Mouse (Mus musculus): ENCODE measurements around the gene Rfesd. TPM values are rescaled to one million over a fixed set of nuclear protein-coding genes. Genes with fewer than 3 reads are reported as not detected.
A peak's percentile ranks its signal among the peaks of the same experiment; 100 is the strongest.

Rfesd gene
- total and polyA plus RNA-seq, 2 experiments from 2014 or later, result 16.0 to 17.0 TPM

DNA sequence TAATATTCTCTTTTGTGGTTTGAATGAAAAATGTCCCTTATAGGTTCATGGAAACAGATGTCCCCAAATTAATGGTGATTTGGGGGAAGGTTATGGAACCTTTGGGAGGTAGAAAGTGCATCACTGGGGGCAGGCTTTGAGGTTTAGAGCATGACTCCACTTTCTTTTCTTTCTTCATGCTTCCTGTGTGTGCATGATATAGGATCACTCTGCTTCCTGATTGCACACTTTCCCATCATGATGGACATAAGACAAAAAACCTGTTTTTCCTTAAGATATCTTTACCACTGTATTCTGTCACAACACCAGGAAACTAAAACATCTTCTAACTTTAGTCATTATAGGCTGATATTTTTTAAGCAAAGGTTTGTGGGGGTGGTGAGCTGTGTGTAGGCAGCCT lies 26.5 kb upstream of the Rfesd start:
- H3K27ac ChIP-seq (ENCODE audit: low read depth), result no peak overlapping the region
- H3K4me3 ChIP-seq (ENCODE audit: low read depth, low read length), result no peak overlapping the region
- DNase-seq (ENCODE audit: low spot score), result no peak
- 0 out of 2 replicates have a peak, but pooled peaks cover under 1% of the 10 kb centered on the region for H3K9me3 ChIP-seq (replicated peaks; ENCODE audit: control insufficient read depth, low read length)
- TF ChIP-seq CTCF (IDR thresholded peaks at IDR 0.05; ENCODE audit: low read depth) (no peak), EP300 (IDR thresholded peaks at IDR 0.05; ENCODE audit: low read depth) (no peak)
- H3K36me3 ChIP-seq (replicated peaks; ENCODE audit: control insufficient read depth, insufficient read depth, low read length), result no peaks in the 10 kb centered on the region
- no peak for ATAC-seq (ENCODE audit: insufficient read depth, low read depth)
- H3K4me2 ChIP-seq (ENCODE audit: low read depth, low read length), result no peak overlapping the region
- H3K27me3 ChIP-seq (ENCODE audit: control insufficient read depth, insufficient read depth, low read length), result no peaks in the 10 kb centered on the region
- H3K9ac ChIP-seq (replicated peaks; ENCODE audit: low read depth, low read length), result no peak overlapping the region
- H3K4me1 ChIP-seq (ENCODE audit: control insufficient read depth, insufficient read depth), result no peaks in the 10 kb centered on the region

DNA sequence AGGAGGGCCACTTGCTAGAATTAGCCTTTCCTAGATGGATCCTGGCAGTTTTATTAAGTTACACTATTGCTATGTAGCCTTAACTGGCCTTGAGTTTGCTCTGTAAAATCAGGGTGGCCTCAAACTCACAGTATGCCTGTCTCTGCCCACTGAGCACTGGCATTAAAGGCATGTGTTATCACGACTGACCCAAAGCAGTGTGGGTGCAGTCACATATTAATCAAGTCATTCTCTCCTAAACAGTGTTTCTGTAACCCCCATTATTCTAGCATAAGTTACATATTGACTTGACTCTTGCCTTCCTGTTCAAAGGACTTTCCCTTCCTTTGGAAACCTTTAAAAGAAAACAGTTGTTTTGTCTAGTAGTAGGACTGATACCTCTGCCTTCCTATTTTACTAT lies 23.9 kb upstream of the Rfesd start:
- H3K27ac ChIP-seq (ENCODE audit: low read depth), result no peak overlapping the region
- no peaks in the 10 kb centered on the region for H3K36me3 ChIP-seq (replicated peaks; ENCODE audit: control insufficient read depth, insufficient read depth, low read length)
- WGBS, result 56% methylated on average over 1 of the region's 1 CpGs
- ATAC-seq (ENCODE audit: insufficient read depth, low read depth) (no peak), DNase-seq (ENCODE audit: low spot score) (no peak)
- no peak overlapping the region for H3K9ac ChIP-seq (replicated peaks; ENCODE audit: low read depth, low read length)
- H3K27me3 ChIP-seq (ENCODE audit: control insufficient read depth, insufficient read depth, low read length), result no peaks in the 10 kb centered on the region
- TF ChIP-seq EP300 (IDR thresholded peaks at IDR 0.05; ENCODE audit: low read depth), result no peak
- H3K4me3 ChIP-seq (ENCODE audit: low read depth, low read length), result no peak overlapping the region
- H3K4me2 ChIP-seq (ENCODE audit: low read depth, low read length), result no peak overlapping the region
- no peaks in the 10 kb centered on the region for H3K4me1 ChIP-seq (ENCODE audit: control insufficient read depth, insufficient read depth)
- no peaks in the 10 kb centered on the region for H3K9me3 ChIP-seq (replicated peaks; ENCODE audit: control insufficient read depth, low read length)

DNA sequence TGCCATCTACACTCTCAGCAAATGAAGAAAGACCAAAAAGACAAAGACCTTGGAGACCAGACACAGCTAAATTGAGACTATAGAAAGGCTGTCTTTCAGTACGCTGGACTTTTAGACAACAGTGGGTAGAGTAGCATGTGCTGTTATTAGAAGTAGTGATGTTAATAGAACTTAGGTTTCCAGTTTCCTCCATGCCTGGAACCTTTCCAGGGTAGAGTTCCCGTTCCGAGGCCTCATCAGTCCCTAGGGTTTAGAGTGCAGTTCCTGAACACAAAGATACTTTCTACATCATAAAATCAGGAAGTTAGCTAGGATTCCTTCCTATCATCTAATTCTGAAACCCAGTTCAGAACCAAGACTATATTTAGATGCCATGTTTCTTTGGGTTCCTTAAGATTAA lies 6.1 kb upstream of the Rfesd start:
- H3K27ac ChIP-seq (ENCODE audit: low read depth), result no peak overlapping the region
- no peak for DNase-seq (ENCODE audit: low spot score)
- TF ChIP-seq EP300 (IDR thresholded peaks at IDR 0.05; ENCODE audit: low read depth), result no peak
- no peak for TF ChIP-seq CTCF (IDR thresholded peaks at IDR 0.05; ENCODE audit: low read depth)

DNA sequence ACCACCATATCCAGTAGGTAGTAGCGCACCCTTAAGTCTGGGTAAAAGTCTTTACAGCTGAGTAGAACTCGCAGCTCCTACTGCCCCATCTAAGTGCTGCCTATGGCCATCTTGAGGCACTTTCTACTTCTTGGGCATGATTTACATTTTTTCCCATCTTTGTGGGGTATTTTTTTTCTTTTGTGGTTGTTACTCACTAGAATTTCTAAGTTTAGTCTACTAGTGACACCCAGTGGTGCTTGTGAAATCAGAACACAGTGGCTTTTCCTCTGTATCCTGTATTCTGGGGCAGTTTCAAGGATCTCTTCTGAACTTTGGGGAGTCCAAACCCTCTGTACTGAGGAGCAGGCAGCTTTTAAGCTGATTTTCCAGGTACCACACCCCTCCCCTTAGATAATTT lies 3.3 kb upstream of the Rfesd start:
- Histone ChIP-seq H3K27ac (ENCODE audit: low read depth) (no peak overlapping the region), H3K4me3 (ENCODE audit: low read depth, low read length) (no peak overlapping the region), H3K9ac (replicated peaks; ENCODE audit: low read depth, low read length) (no peak overlapping the region), H3K27me3 (ENCODE audit: control insufficient read depth, insufficient read depth, low read length) (no peaks in the 10 kb centered on the region), H3K4me1 (ENCODE audit: control insufficient read depth, insufficient read depth) (0 out of 2 replicates have a peak, but pooled peaks cover 3% of the 10 kb centered on the region), H3K9me3 (replicated peaks; ENCODE audit: control insufficient read depth, low read length) (no peaks in the 10 kb centered on the region), H3K4me2 (ENCODE audit: low read depth, low read length) (no peak overlapping the region), H3K36me3 (replicated peaks; ENCODE audit: control insufficient read depth, insufficient read depth, low read length) (no peaks in the 10 kb centered on the region)
- 89% methylated on average over 2 of the region's 2 CpGs for WGBS
- TF ChIP-seq CTCF (IDR thresholded peaks at IDR 0.05; ENCODE audit: low read depth) (peak; percentile 35), EP300 (IDR thresholded peaks at IDR 0.05; ENCODE audit: low read depth) (no peak)
- DNase-seq (ENCODE audit: low spot score), result no peak
- no peak for ATAC-seq (ENCODE audit: insufficient read depth, low read depth)

More for the DNA sequence above, 6.1 kb upstream of the Rfesd start:
- H3K27me3 ChIP-seq (ENCODE audit: control insufficient read depth, insufficient read depth, low read length), result no peaks in the 10 kb centered on the region
- no peaks in the 10 kb centered on the region for H3K9me3 ChIP-seq (replicated peaks; ENCODE audit: control insufficient read depth, low read length)
- no peak overlapping the region for H3K9ac ChIP-seq (replicated peaks; ENCODE audit: low read depth, low read length)
- 52% methylated on average over 3 of the region's 3 CpGs for WGBS
- H3K4me1 ChIP-seq (ENCODE audit: control insufficient read depth, insufficient read depth), result no peaks in the 10 kb centered on the region
- H3K4me3 ChIP-seq (ENCODE audit: low read depth, low read length), result no peak overlapping the region
- no peak for ATAC-seq (ENCODE audit: insufficient read depth, low read depth)
- H3K4me2 ChIP-seq (ENCODE audit: low read depth, low read length), result no peak overlapping the region
- no peaks in the 10 kb centered on the region for H3K36me3 ChIP-seq (replicated peaks; ENCODE audit: control insufficient read depth, insufficient read depth, low read length)

DNA sequence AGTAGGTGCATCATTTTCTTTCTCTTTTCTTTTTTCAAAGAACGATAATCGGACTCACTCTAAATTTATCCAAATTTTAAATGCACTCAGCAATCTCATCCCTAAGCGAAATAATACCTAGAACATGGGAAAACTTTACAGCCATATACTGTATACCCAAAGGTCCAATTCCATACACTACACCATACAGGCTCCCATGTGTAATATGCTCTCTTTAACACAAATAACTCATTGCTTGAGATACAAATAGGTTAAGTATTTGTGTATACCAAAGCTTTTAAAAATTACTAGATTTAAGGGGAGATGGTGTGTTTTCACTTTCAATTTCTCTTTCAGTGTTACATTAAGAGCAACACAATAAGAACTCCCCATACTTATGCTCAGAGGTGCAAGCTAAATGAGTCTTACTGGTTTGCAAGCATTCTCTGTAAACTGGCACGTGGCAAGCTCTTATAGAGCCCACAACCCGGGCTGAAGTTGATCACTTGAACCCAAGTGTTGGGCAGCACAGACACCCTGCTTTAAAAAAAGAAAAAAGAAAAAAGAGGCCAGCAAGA lies 403 bp upstream of the Rfesd start:
- Histone ChIP-seq H3K27ac (ENCODE audit: low read depth) (peak overlapping the region; percentile 50), H3K9ac (replicated peaks; ENCODE audit: low read depth, low read length) (no peak overlapping the region), H3K36me3 (replicated peaks; ENCODE audit: control insufficient read depth, insufficient read depth, low read length) (no peaks in the 10 kb centered on the region), H3K9me3 (replicated peaks; ENCODE audit: control insufficient read depth, low read length) (no peaks in the 10 kb centered on the region), H3K27me3 (ENCODE audit: control insufficient read depth, insufficient read depth, low read length) (no peaks in the 10 kb centered on the region), H3K4me3 (ENCODE audit: low read depth, low read length) (peak overlapping the region; percentile 75), H3K4me2 (ENCODE audit: low read depth, low read length) (peak overlapping the region; percentile 60), H3K4me1 (ENCODE audit: control insufficient read depth, insufficient read depth) (0 out of 2 replicates have a peak, but pooled peaks cover 3% of the 10 kb centered on the region)
- no peak for DNase-seq (ENCODE audit: low spot score)
- 45% methylated on average over 5 of the region's 5 CpGs for WGBS
- TF ChIP-seq EP300 (IDR thresholded peaks at IDR 0.05; ENCODE audit: low read depth) (no peak), CTCF (IDR thresholded peaks at IDR 0.05; ENCODE audit: low read depth) (no peak)
- peak; percentile 7; the same call in 1 of the 2 replicates for ATAC-seq (ENCODE audit: insufficient read depth, low read depth)

DNA sequence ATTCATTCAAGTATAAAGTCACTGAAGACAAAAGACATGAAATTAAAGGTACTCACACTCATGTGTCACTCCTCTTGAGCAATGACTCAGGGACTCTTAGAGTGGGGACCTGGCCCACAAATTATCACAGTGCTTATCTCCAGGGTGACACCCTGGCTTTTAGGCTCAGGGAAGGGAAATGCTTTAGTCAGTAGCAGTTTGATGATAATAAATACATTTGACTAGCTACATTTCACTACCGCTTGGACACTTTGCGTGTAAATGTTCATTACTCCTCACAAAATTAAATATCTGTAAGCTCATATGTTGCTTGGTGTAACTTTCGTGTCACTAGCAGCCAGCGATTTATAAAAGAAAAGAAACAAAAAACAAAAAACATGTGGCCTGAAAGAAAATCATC lies 1.1 kb downstream of the Rfesd start:
- WGBS, result 56% methylated on average over 4 of the region's 4 CpGs
- ATAC-seq (ENCODE audit: insufficient read depth, low read depth), result no peak
- Histone ChIP-seq H3K4me1 (ENCODE audit: control insufficient read depth, insufficient read depth) (0 out of 2 replicates have a peak, but pooled peaks cover 3% of the 10 kb centered on the region), H3K27ac (ENCODE audit: low read depth) (peak overlapping the region; percentile 98), H3K27me3 (ENCODE audit: control insufficient read depth, insufficient read depth, low read length) (no peaks in the 10 kb centered on the region), H3K4me3 (ENCODE audit: low read depth, low read length) (peak overlapping the region; percentile 75), H3K36me3 (replicated peaks; ENCODE audit: control insufficient read depth, insufficient read depth, low read length) (no peaks in the 10 kb centered on the region), H3K9me3 (replicated peaks; ENCODE audit: control insufficient read depth, low read length) (no peaks in the 10 kb centered on the region), H3K9ac (replicated peaks; ENCODE audit: low read depth, low read length) (peak overlapping the region; percentile 94), H3K4me2 (ENCODE audit: low read depth, low read length) (peak overlapping the region; percentile 60)
- TF ChIP-seq EP300 (IDR thresholded peaks at IDR 0.05; ENCODE audit: low read depth) (no peak), CTCF (IDR thresholded peaks at IDR 0.05; ENCODE audit: low read depth) (no peak)
- DNase-seq (ENCODE audit: low spot score), result peak; percentile 10
